Mouse (Mus musculus): ENCODE measurements at regions not wholly inside any gene's neighbourhood (a gene's known extent, or its start where the extent isn't known, plus 50 kb on each side); places are given as distances from the start of the nearest gene placed in this dataset.

DNA sequence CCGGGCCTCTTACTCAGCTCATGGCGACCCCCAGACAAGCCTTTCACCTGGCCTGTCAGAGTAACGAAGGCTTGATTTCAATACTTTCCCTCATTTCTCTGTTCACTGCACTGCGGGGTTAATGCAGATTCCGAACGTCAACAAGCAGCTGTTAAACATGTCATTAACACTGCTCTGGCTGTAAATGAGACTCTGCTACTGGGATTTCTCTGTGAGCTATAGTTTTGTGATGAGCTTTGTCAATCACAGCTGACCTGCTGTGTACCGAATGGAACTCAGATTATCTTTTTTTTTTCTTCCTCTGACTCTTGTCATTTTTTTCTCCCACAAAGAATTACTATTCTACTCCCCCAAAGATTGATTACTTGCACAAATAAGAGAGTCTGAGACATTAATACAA is 137.8 kb downstream of the Tmem182 start:
- TF ChIP-seq POLR2A (IDR thresholded peaks at IDR 0.05; ENCODE audit: extremely low read depth, insufficient read depth, low read length), result no peak
- TF ChIP-seq CTCF (IDR thresholded peaks at IDR 0.05; ENCODE audit: low read depth, low read length), result no peak

All from liver, adult 2 months (tissue).